Mouse (Mus musculus): Measurements from ENCODE around the gene Tmem158. TPM values are rescaled to one million over a fixed set of nuclear protein-coding genes. Genes with fewer than 3 reads are reported as not detected.

Tmem158 gene
- polyA plus RNA-seq, 1 experiment from 2014 or later, result 7.4 TPM

GRCm38 (mm10) chr9:123288378-123288777, 27.8 kb upstream of the Tmem158 start:
- Histone ChIP-seq H3K9ac (ENCODE audit: low read length) (no peak overlapping the region), H3K4me3 (ENCODE audit: low read length) (no peak overlapping the region), H3K9me3 (replicated peaks; ENCODE audit: control insufficient read depth, low read length) (no peaks in the 10 kb centered on the region), H3K4me2 (ENCODE audit: low read depth, low read length) (no peak overlapping the region), H3K4me1 (ENCODE audit: control insufficient read depth, insufficient read depth, low read length) (no peaks in the 10 kb centered on the region), H3K27me3 (ENCODE audit: control insufficient read depth, insufficient read depth, low read length) (no peaks in the 10 kb centered on the region), H3K36me3 (ENCODE audit: control insufficient read depth, insufficient read depth) (no peaks in the 10 kb centered on the region), H3K27ac (ENCODE audit: low read length) (no peak overlapping the region)
- WGBS, result 71% methylated on average over 3 of the region's 3 CpGs
- ATAC-seq (replicated peaks; ENCODE audit: extremely low read depth, insufficient read depth, low FRiP score), result no peak

DNA sequence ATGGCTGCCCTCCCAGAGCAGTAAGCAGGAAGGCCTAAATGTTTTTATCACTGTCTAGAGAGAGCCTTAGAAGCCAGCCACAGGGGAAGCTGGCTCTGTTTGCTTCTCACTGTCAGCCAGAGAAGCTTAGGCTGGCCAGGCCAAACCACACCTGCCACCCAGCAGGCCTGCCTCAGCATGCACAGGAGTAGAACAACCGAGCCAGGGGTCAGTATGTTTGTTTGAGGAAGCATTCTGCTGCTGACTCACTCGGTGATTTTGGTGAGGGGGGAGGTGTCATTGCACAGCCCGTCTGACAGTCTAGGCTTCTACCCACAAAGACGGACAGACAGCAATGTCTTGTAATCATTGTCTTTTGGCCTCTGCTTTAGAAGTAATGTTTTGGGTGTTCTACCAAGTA, 25.1 kb upstream of the Tmem158 start:
- 33% methylated on average over 4 of the region's 4 CpGs for WGBS
- Histone ChIP-seq H3K4me1 (ENCODE audit: control insufficient read depth, insufficient read depth, low read length) (no peaks in the 10 kb centered on the region), H3K36me3 (ENCODE audit: control insufficient read depth, insufficient read depth) (no peaks in the 10 kb centered on the region), H3K27ac (ENCODE audit: low read length) (no peak overlapping the region), H3K9me3 (replicated peaks; ENCODE audit: control insufficient read depth, low read length) (no peaks in the 10 kb centered on the region), H3K4me2 (ENCODE audit: low read depth, low read length) (no peak overlapping the region), H3K27me3 (ENCODE audit: control insufficient read depth, insufficient read depth, low read length) (no peaks in the 10 kb centered on the region), H3K9ac (ENCODE audit: low read length) (no peak overlapping the region), H3K4me3 (ENCODE audit: low read length) (no peak overlapping the region)
- ATAC-seq (replicated peaks; ENCODE audit: extremely low read depth, insufficient read depth, low FRiP score), result no peak

DNA sequence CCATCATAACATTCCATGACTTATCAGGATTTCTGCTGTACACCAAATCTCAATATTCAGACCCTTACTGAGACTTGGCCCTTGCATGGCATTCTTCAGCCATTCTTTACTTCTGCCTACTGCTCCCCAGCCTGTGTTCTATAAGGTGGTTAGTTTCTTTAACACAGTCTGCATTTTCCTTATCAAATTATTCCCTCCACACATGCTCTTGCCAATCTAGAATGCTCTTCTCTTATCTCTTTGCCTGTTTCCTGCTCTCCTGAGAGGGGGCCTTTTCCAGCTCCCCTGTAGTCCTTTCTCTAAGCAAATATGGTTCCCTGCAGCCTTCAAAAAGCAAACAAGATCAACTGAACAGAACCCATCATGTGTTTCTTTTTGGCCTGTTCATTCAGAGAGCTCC, 20.2 kb upstream of the Tmem158 start:
- no peak for ATAC-seq (replicated peaks; ENCODE audit: extremely low read depth, insufficient read depth, low FRiP score)
- Histone ChIP-seq H3K36me3 (ENCODE audit: control insufficient read depth, insufficient read depth) (no peaks in the 10 kb centered on the region), H3K4me1 (ENCODE audit: control insufficient read depth, insufficient read depth, low read length) (no peaks in the 10 kb centered on the region)

DNA sequence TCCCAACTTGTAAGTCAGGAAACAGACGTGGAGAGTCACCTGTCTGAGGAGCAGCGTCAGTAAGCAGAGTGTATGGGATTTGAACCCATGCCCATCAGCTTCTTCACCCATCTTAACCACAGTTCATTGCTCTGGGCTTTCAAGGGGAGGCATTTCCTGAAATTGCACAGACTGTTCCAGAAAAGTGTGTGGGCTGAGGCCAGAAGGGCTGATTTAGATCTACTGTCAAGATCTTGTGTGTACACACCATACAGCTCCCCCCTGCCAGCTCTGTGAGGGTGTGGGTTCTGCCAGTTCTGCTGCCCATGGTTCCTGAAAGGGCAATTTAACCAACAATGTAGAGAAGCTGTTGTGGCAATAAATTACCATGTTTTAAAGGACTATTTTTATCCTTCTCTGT, 17.4 kb upstream of the Tmem158 start:
- H3K36me3 ChIP-seq (ENCODE audit: control insufficient read depth, insufficient read depth), result no peaks in the 10 kb centered on the region
- no peak overlapping the region for H3K4me2 ChIP-seq (ENCODE audit: low read depth, low read length)
- ATAC-seq (replicated peaks; ENCODE audit: extremely low read depth, insufficient read depth, low FRiP score), result no peak
- no peak overlapping the region for H3K4me3 ChIP-seq (ENCODE audit: low read length)
- WGBS, result 64% methylated on average over 2 of the region's 2 CpGs
- H3K27ac ChIP-seq (ENCODE audit: low read length), result no peak overlapping the region
- H3K4me1 ChIP-seq (ENCODE audit: control insufficient read depth, insufficient read depth, low read length), result no peaks in the 10 kb centered on the region
- H3K9ac ChIP-seq (ENCODE audit: low read length), result no peak overlapping the region
- no peaks in the 10 kb centered on the region for H3K27me3 ChIP-seq (ENCODE audit: control insufficient read depth, insufficient read depth, low read length)
- H3K9me3 ChIP-seq (replicated peaks; ENCODE audit: control insufficient read depth, low read length), result no peaks in the 10 kb centered on the region

More for the DNA sequence above, 20.2 kb upstream of the Tmem158 start:
- H3K4me2 ChIP-seq (ENCODE audit: low read depth, low read length), result no peak overlapping the region
- H3K27ac ChIP-seq (ENCODE audit: low read length), result no peak overlapping the region
- no peaks in the 10 kb centered on the region for H3K9me3 ChIP-seq (replicated peaks; ENCODE audit: control insufficient read depth, low read length)
- H3K27me3 ChIP-seq (ENCODE audit: control insufficient read depth, insufficient read depth, low read length), result no peaks in the 10 kb centered on the region
- no peak overlapping the region for H3K4me3 ChIP-seq (ENCODE audit: low read length)
- no peak overlapping the region for H3K9ac ChIP-seq (ENCODE audit: low read length)

DNA sequence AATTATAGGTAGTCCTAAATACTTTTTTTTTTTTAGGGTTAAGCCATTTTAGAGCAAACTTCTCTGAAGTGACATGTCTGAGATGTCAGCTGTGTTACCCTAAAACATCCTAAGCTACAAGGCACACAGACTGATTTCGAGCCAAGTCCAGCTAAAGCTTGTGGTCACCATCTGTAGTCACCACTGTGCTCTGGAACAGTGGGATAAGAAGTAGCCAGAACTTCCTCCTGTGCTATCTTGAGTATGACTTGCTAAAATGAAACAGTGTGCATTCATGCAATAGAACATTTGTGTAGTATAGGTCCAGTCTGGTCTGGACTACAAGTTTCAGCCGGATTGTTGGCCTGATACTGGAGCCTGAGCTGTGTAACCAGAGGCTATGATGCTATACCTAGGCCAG, 14.8 kb upstream of the Tmem158 start:
- 78% methylated on average over 2 of the region's 2 CpGs for WGBS
- Histone ChIP-seq H3K36me3 (ENCODE audit: control insufficient read depth, insufficient read depth) (no peaks in the 10 kb centered on the region), H3K9ac (ENCODE audit: low read length) (no peak overlapping the region), H3K4me3 (ENCODE audit: low read length) (no peak overlapping the region), H3K9me3 (replicated peaks; ENCODE audit: control insufficient read depth, low read length) (0 out of 2 replicates have a peak, but pooled peaks cover 2% of the 10 kb centered on the region), H3K4me1 (ENCODE audit: control insufficient read depth, insufficient read depth, low read length) (no peaks in the 10 kb centered on the region), H3K27ac (ENCODE audit: low read length) (no peak overlapping the region), H3K27me3 (ENCODE audit: control insufficient read depth, insufficient read depth, low read length) (no peaks in the 10 kb centered on the region), H3K4me2 (ENCODE audit: low read depth, low read length) (no peak overlapping the region)
- ATAC-seq (replicated peaks; ENCODE audit: extremely low read depth, insufficient read depth, low FRiP score), result no peak

GRCm38 (mm10) chr9:123274674-123275073, 14.1 kb upstream of the Tmem158 start:
- ATAC-seq (replicated peaks; ENCODE audit: extremely low read depth, insufficient read depth, low FRiP score), result no peak
- WGBS, result 46% methylated on average over 5 of the region's 5 CpGs

GRCm38 (mm10) chr9:123273876-123274275, 13.3 kb upstream of the Tmem158 start:
- no peaks in the 10 kb centered on the region for H3K27me3 ChIP-seq (ENCODE audit: control insufficient read depth, insufficient read depth, low read length)
- WGBS, result 40% methylated on average over 2 of the region's 2 CpGs
- H3K9ac ChIP-seq (ENCODE audit: low read length), result no peak overlapping the region
- H3K9me3 ChIP-seq (replicated peaks; ENCODE audit: control insufficient read depth, low read length), result 0 out of 2 replicates have a peak, but pooled peaks cover 2% of the 10 kb centered on the region
- no peak for ATAC-seq (replicated peaks; ENCODE audit: extremely low read depth, insufficient read depth, low FRiP score)
- no peak overlapping the region for H3K4me2 ChIP-seq (ENCODE audit: low read depth, low read length)
- H3K4me3 ChIP-seq (ENCODE audit: low read length), result no peak overlapping the region
- H3K36me3 ChIP-seq (ENCODE audit: control insufficient read depth, insufficient read depth), result no peaks in the 10 kb centered on the region
- H3K4me1 ChIP-seq (ENCODE audit: control insufficient read depth, insufficient read depth, low read length), result no peaks in the 10 kb centered on the region
- no peak overlapping the region for H3K27ac ChIP-seq (ENCODE audit: low read length)

More at GRCm38 (mm10) chr9:123274674-123275073, 14.1 kb upstream of the Tmem158 start:
- Histone ChIP-seq H3K27ac (ENCODE audit: low read length) (no peak overlapping the region), H3K27me3 (ENCODE audit: control insufficient read depth, insufficient read depth, low read length) (no peaks in the 10 kb centered on the region), H3K9me3 (replicated peaks; ENCODE audit: control insufficient read depth, low read length) (0 out of 2 replicates have a peak, but pooled peaks cover 2% of the 10 kb centered on the region), H3K4me2 (ENCODE audit: low read depth, low read length) (no peak overlapping the region), H3K4me3 (ENCODE audit: low read length) (no peak overlapping the region), H3K4me1 (ENCODE audit: control insufficient read depth, insufficient read depth, low read length) (no peaks in the 10 kb centered on the region), H3K9ac (ENCODE audit: low read length) (no peak overlapping the region), H3K36me3 (ENCODE audit: control insufficient read depth, insufficient read depth) (no peaks in the 10 kb centered on the region)

DNA sequence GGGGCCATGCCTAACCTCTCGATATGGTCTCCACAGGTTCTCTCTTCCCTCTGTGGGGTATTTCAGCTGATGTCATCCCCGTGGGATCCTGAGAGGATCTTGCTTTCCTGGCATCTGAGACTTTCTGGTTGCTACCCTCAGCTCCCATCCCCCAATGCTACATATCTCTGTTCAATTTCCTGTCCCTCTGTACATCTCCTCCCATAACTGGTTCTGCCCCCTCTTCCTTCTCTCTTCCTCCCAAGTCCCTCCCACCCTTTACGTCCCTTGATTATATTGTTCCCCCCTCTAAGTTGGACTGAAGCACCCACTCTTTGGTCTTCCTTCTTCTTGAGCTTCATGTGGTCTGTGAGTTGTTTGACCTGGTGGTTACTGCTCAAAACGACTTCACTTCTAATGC, 11.0 kb upstream of the Tmem158 start:
- Histone ChIP-seq H3K9ac (ENCODE audit: low read length) (no peak overlapping the region), H3K36me3 (ENCODE audit: control insufficient read depth, insufficient read depth) (no peaks in the 10 kb centered on the region), H3K4me3 (ENCODE audit: low read length) (no peak overlapping the region), H3K9me3 (replicated peaks; ENCODE audit: control insufficient read depth, low read length) (0 out of 2 replicates have a peak, but pooled peaks cover 2% of the 10 kb centered on the region), H3K27ac (ENCODE audit: low read length) (no peak overlapping the region), H3K27me3 (ENCODE audit: control insufficient read depth, insufficient read depth, low read length) (no peaks in the 10 kb centered on the region), H3K4me2 (ENCODE audit: low read depth, low read length) (no peak overlapping the region), H3K4me1 (ENCODE audit: control insufficient read depth, insufficient read depth, low read length) (no peaks in the 10 kb centered on the region)
- WGBS, result 55% methylated on average over 4 of the region's 4 CpGs
- no peak for ATAC-seq (replicated peaks; ENCODE audit: extremely low read depth, insufficient read depth, low FRiP score)

GRCm38 (mm10) chr9:123269906-123270558, 9.5 kb upstream of the Tmem158 start:
- Histone ChIP-seq H3K4me3 (ENCODE audit: low read length) (no peak overlapping the region), H3K9me3 (replicated peaks; ENCODE audit: control insufficient read depth, low read length) (0 out of 2 replicates have a peak, but pooled peaks cover 2% of the 10 kb centered on the region), H3K9ac (ENCODE audit: low read length) (no peak overlapping the region), H3K27me3 (ENCODE audit: control insufficient read depth, insufficient read depth, low read length) (no peaks in the 10 kb centered on the region), H3K4me1 (ENCODE audit: control insufficient read depth, insufficient read depth, low read length) (no peaks in the 10 kb centered on the region), H3K4me2 (ENCODE audit: low read depth, low read length) (no peak overlapping the region), H3K36me3 (ENCODE audit: control insufficient read depth, insufficient read depth) (no peaks in the 10 kb centered on the region), H3K27ac (ENCODE audit: low read length) (no peak overlapping the region)
- WGBS, result 69% methylated on average over 2 of the region's 2 CpGs
- no peak for ATAC-seq (replicated peaks; ENCODE audit: extremely low read depth, insufficient read depth, low FRiP score)
